Mouse (Mus musculus): Measurements from ENCODE around the gene Per3.

- TF ChIP-seq CTCF (IDR thresholded peaks at IDR 0.05; ENCODE audit: extremely low read depth, insufficient read depth, insufficient read length, insufficient replicate concordance): no peak
- no peak for TF ChIP-seq POLR2A (IDR thresholded peaks at IDR 0.05; ENCODE audit: low read depth, low read length)
These were observed 24.3 kb upstream of the Per3 start for GRCm38 (mm10) chr4:151068751-151069150.

All from spleen, adult 2 months (tissue).